Mouse (Mus musculus) embryonic fibroblast, embryonic 13.5 days (primary cell): ENCODE measurements around the gene Icos.

ENCODE experiments used
- CTCF ChIP-seq: IDR thresholded peaks from 2 replicates; pipeline ENCODE4 v1.5.1; 2011; ENCODE audit warnings: mild to moderate bottlenecking, control low read depth, low read length, moderate library complexity, borderline replicate concordance; ENCODE audit not compliant: insufficient read depth
- POLR2A ChIP-seq: IDR thresholded peaks from 2 replicates; pipeline ENCODE4 v1.6.1; 2011; ENCODE audit warnings: low read depth, mild to moderate bottlenecking, control low read depth, low read length, moderate library complexity

DNA sequence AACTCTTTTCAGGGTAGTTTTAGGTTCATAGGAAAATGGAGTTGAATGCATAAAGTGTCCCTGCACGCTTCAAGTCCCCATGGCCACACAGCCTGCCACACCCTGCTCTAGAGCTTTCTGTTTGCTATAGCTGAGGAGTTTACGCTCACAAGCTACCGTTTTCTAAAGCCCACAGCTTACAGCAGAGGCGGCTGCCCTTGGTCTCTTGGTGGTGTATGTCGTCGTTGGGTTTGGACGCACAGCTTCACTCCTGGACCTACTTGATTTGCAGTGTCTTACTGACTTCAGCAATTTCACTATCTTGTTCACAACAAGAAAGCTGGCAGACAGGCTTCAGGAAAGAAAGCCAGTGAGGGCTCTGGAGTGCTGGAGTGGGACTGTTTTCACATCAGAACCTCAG, 24.8 kb upstream of the Icos start:
- TF ChIP-seq POLR2A (no peak), CTCF (no peak)
